Mouse (Mus musculus) ES-E14 (cell line): ENCODE measurements at regions not wholly inside any gene's neighbourhood (a gene's known extent, or its start where the extent isn't known, plus 50 kb on each side); places are given as distances from the start of the nearest gene placed in this dataset.

Experiments used
- MAFK ChIP-seq: IDR thresholded peaks from 2 replicates; pipeline ENCODE4 v1.6.1; 2014; ENCODE audit warnings: mild to moderate bottlenecking, low read depth, low read length, inconsistent platforms; ENCODE audit not compliant: insufficient read depth
- ZC3H11A ChIP-seq: IDR thresholded peaks from 2 replicates; pipeline ENCODE4 v1.6.1; 2012; ENCODE audit warnings: low read depth, mild to moderate bottlenecking, inconsistent platforms, low read length, borderline replicate concordance
- ZNF384 ChIP-seq: IDR thresholded peaks from 2 replicates; pipeline ENCODE4 v1.6.1; 2012; ENCODE audit warnings: low read depth, low read length, inconsistent platforms

GRCm38 (mm10) chr8:77774551-77775335, 50.5 kb upstream of the Ednra start:
- TF ChIP-seq MAFK = no peak
- TF ChIP-seq ZNF384 = no peak
- TF ChIP-seq ZC3H11A = no peak
